Mouse (Mus musculus): Measurements from ENCODE around the gene Shisal2a. TPM values are rescaled to one million over a fixed set of nuclear protein-coding genes. Genes with fewer than 3 reads are reported as not detected.

The Shisal2a gene
- polyA plus RNA-seq, 2 experiments = 0.20 to 0.29 TPM

DNA sequence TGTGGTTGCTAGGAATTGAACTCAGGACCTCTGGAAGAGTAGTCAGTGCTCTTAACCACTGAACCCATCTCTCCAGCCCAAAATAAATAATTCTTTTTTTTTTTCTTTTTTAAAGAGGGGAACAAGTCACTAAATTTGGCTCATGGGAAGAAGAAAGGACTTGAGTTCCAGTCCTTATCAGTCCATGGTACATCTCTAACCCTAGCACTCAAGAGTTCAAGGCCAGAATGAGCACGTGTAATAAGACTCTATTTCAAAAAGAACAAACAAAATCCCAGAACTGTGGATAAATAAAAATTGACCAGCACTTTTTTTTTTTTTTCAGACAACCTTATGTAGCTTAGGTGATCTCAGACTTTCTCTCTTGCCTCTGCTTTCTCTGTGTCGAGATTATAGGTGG lies 46.4 kb downstream of the Shisal2a start:
- H3K4me2 ChIP-seq (ENCODE audit: low read depth) = no peak overlapping the region
- H3K27me3 ChIP-seq (ENCODE audit: control insufficient read depth, insufficient read depth, low read length) = no peaks in the 10 kb centered on the region
- H3K36me3 ChIP-seq (replicated peaks; ENCODE audit: control insufficient read depth, insufficient read depth, low read depth) = peaks cover 2% of the 10 kb centered on the region
- H3K27ac ChIP-seq = no peak overlapping the region
- peaks cover 0 to 3% of the 10 kb centered on the region in 2 experiments; a peak in 2 of 4 replicates for H3K4me1 ChIP-seq (replicated peaks; ENCODE audit: control insufficient read depth in 2 of 2, insufficient read depth in 2 of 2, low read length in 1 of 2)
- TF ChIP-seq EP300 (IDR thresholded peaks at IDR 0.05; ENCODE audit: low read depth) = no peak
- 42% methylated on average over 2 of the region's 2 CpGs for WGBS (ENCODE audit: insufficient replicate concordance)
- no peaks in the 10 kb centered on the region for H3K9me3 ChIP-seq (ENCODE audit: control insufficient read depth, low read length)
- ATAC-seq (ENCODE audit: insufficient read depth) = no peak
- no peak for DNase-seq (ENCODE audit: low read depth in 3 of 3, low spot score in 3 of 3)
- H3K9ac ChIP-seq (replicated peaks) = no peak overlapping the region
- no peak overlapping the region for H3K4me3 ChIP-seq (ENCODE audit: insufficient read depth in 1 of 2, low read depth in 2 of 2, low read length in 2 of 2)

DNA sequence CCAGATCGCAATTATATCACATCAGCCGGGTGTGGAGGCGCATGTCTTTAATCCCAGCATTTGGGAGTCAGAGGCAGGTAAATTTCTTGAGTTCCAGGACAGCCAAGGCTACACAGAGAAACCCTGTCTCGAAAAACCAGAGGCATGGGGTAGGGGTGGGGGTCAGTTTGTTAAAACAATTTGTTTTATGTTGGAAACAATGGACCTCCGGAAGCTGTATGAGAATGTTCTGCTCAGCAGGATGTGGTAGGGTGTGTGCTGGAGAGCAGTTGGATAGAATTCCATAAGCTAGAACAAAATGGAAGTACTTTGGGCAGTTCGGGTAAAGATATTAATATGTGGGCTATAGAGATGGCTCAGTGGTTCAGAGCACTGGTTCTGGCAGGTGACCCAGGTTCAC lies 47.7 kb downstream of the Shisal2a start:
- H3K27me3 ChIP-seq (ENCODE audit: control insufficient read depth, insufficient read depth, low read length) = no peaks in the 10 kb centered on the region
- WGBS (ENCODE audit: insufficient replicate concordance) = 80% methylated on average over 6 of the region's 6 CpGs
- H3K9ac ChIP-seq (replicated peaks) = no peak overlapping the region
- H3K27ac ChIP-seq = no peak overlapping the region
- peaks cover 2% of the 10 kb centered on the region for H3K36me3 ChIP-seq (replicated peaks; ENCODE audit: control insufficient read depth, insufficient read depth, low read depth)
- peaks cover 0 to 3% of the 10 kb centered on the region in 2 experiments; a peak in 3 of 4 replicates for H3K4me1 ChIP-seq (replicated peaks; ENCODE audit: control insufficient read depth in 2 of 2, insufficient read depth in 2 of 2, low read length in 1 of 2)
- no peak overlapping the region for H3K4me3 ChIP-seq (ENCODE audit: insufficient read depth in 1 of 2, low read depth in 2 of 2, low read length in 2 of 2)
- TF ChIP-seq EP300 (IDR thresholded peaks at IDR 0.05; ENCODE audit: low read depth) (no peak), CTCF (IDR thresholded peaks at IDR 0.05; ENCODE audit: low read depth) (no peak)
- H3K9me3 ChIP-seq (ENCODE audit: control insufficient read depth, low read length) = no peaks in the 10 kb centered on the region
- H3K4me2 ChIP-seq (ENCODE audit: low read depth) = no peak overlapping the region
- ATAC-seq (ENCODE audit: insufficient read depth) (no peak), DNase-seq (ENCODE audit: low read depth in 3 of 3, low spot score in 3 of 3) (no peak)

DNA sequence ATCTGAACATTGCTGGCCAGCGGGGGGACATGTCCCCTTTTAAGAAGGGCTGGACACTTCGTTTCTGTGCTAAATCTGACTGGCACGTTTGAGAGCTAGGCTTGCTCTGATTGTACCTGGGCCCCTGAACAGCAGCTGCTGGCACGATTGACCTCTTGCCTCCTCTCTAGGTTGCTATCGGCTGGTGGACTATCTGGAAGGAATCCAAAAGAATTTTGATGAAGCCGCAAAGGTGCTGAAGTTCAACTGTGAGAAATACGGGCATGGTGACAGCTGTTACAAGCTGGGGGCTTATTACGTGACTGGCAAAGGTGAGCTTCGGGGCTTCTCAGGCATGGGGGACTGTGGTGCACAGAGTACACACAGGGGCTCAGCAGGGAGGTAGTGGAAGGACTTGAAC lies 51.1 kb downstream of the Shisal2a start:
- ATAC-seq (ENCODE audit: insufficient read depth) = no peak
- Histone ChIP-seq H3K36me3 (replicated peaks; ENCODE audit: control insufficient read depth, insufficient read depth, low read depth) (peaks cover 2% of the 10 kb centered on the region; the same call in 1 of the 2 replicates), H3K27me3 (ENCODE audit: control insufficient read depth, insufficient read depth, low read length) (no peaks in the 10 kb centered on the region), H3K4me1 (replicated peaks; ENCODE audit: control insufficient read depth in 2 of 2, insufficient read depth in 2 of 2, low read length in 1 of 2) (peaks cover 6 to 11% of the 10 kb centered on the region in 2 experiments), H3K4me2 (ENCODE audit: low read depth) (no peak overlapping the region), H3K4me3 (ENCODE audit: insufficient read depth in 1 of 2, low read depth in 2 of 2, low read length in 2 of 2) (no peak overlapping the region), H3K27ac (no peak overlapping the region), H3K9me3 (ENCODE audit: control insufficient read depth, low read length) (no peaks in the 10 kb centered on the region), H3K9ac (replicated peaks) (no peak overlapping the region)
- no peak for DNase-seq (ENCODE audit: low read depth in 3 of 3, low spot score in 3 of 3)
- 72% methylated on average over 9 of the region's 9 CpGs for WGBS (ENCODE audit: insufficient replicate concordance)
- TF ChIP-seq EP300 (IDR thresholded peaks at IDR 0.05; ENCODE audit: low read depth) = no peak
- no peak for TF ChIP-seq CTCF (IDR thresholded peaks at IDR 0.05; ENCODE audit: low read depth)

DNA sequence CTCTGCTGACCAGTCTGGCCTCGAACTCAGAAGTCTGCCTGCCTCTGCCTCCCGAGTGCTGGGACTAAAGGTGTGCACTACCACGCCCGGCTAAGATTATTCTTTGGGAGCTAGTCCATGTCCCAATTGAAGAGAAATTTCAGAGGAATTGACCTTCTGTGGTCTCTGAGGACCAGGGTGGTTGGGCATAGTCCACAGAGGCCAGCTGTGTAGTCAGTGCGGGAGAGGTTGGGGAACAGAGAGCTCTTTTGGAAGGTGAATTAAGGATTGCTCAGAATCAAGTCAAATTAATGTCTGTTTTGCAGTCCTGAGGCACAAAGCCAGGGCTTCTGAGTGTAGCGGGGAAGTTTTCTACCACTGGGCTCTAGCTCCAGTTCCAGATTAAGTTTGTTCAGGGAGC lies 53.3 kb downstream of the Shisal2a start:
- no peak for ATAC-seq (ENCODE audit: insufficient read depth)
- 80% methylated on average over 6 of the region's 6 CpGs for WGBS (ENCODE audit: insufficient replicate concordance)

DNA sequence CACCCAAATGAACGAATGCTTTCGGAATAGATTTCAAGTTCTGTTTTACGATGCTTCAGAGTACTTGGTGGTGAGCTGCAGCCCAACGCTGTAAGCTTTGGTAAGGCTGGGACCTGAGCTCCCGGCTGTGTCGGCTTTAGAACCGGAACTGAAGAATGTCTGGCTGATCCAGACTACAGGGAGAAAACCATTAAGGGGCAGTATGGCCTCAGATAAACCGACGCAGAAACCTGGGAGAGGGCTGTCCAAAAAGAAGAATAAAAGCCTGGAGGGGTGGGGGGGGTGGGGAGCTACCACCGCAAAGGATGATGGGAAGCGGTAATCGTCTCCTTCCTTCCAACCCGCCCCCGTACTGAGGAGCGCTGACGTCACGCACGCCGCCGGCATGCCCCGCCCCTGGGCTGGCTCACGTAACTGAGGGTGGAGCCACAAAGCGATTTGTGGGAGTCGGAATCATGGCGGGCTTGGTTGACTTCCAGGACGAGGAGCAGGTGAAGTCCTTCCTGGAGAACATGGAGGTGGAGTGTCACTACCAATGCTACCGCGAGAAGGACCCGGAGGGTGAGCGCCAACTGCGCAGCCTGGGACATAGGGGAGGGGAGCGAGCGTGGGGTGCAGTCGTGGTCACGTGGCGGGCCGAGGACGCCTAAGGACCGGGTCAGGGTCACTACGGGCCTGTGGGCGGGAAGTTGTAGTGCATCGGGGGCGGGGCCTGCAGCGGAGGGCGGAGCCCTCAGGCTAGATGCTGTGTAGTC lies 55.2 kb downstream of the Shisal2a start, which contains the start of gene Coa7:
Coa7 (plus strand) TSS at position 411 of the 755 bp plus-strand sequence.
- under 1% methylated on average over 44 of the region's 45 CpGs for WGBS (ENCODE audit: insufficient replicate concordance)
- DNase-seq (ENCODE audit: low read depth in 3 of 3, low spot score in 3 of 3) (peak; percentile 87 to 91 (median 90)), ATAC-seq (ENCODE audit: insufficient read depth) (peak; percentile 97)
- Histone ChIP-seq H3K27me3 (ENCODE audit: control insufficient read depth, insufficient read depth, low read length) (no peaks in the 10 kb centered on the region), H3K36me3 (replicated peaks; ENCODE audit: control insufficient read depth, insufficient read depth, low read depth) (no peaks in the 10 kb centered on the region; the same call in 1 of the 2 replicates), H3K9me3 (ENCODE audit: control insufficient read depth, low read length) (no peaks in the 10 kb centered on the region), H3K27ac (peak within 1 kb of the TSS; percentile 31; the same call in 1 of the 2 replicates), H3K4me3 (ENCODE audit: insufficient read depth in 1 of 2, low read depth in 2 of 2, low read length in 2 of 2) (peak within 1 kb of the TSS; percentile 61 to 92), H3K9ac (replicated peaks) (peak within 1 kb of the TSS; percentile 67), H3K4me1 (replicated peaks; ENCODE audit: control insufficient read depth in 2 of 2, insufficient read depth in 2 of 2, low read length in 1 of 2) (peaks cover 3 to 11% of the 10 kb centered on the region in 2 experiments; a peak in 3 of 4 replicates), H3K4me2 (ENCODE audit: low read depth) (peak within 1 kb of the TSS; percentile 81)
- TF ChIP-seq EP300 (IDR thresholded peaks at IDR 0.05; ENCODE audit: low read depth) = no peak
- TF ChIP-seq CTCF (IDR thresholded peaks at IDR 0.05; ENCODE audit: low read depth) = no peak

More for the DNA sequence above, 53.3 kb downstream of the Shisal2a start:
- no peak for DNase-seq (ENCODE audit: low read depth in 3 of 3, low spot score in 3 of 3)
- H3K36me3 ChIP-seq (replicated peaks; ENCODE audit: control insufficient read depth, insufficient read depth, low read depth) = no peaks in the 10 kb centered on the region; the same call in 1 of the 2 replicates
- H3K4me1 ChIP-seq (replicated peaks; ENCODE audit: control insufficient read depth in 2 of 2, insufficient read depth in 2 of 2, low read length in 1 of 2) = peaks cover 3 to 11% of the 10 kb centered on the region in 2 experiments; a peak in 3 of 4 replicates
- no peaks in the 10 kb centered on the region for H3K9me3 ChIP-seq (ENCODE audit: control insufficient read depth, low read length)
- H3K4me2 ChIP-seq (ENCODE audit: low read depth) = no peak overlapping the region
- no peak overlapping the region for H3K27ac ChIP-seq
- H3K27me3 ChIP-seq (ENCODE audit: control insufficient read depth, insufficient read depth, low read length) = no peaks in the 10 kb centered on the region
- TF ChIP-seq EP300 (IDR thresholded peaks at IDR 0.05; ENCODE audit: low read depth) (no peak), CTCF (IDR thresholded peaks at IDR 0.05; ENCODE audit: low read depth) (no peak)
- no peak overlapping the region for H3K9ac ChIP-seq (replicated peaks)
- H3K4me3 ChIP-seq (ENCODE audit: insufficient read depth in 1 of 2, low read depth in 2 of 2, low read length in 2 of 2) = no peak overlapping the region

All from liver, embryonic 14.5 days (tissue).